Mouse (Mus musculus) CH12.LX (cell line): ENCODE results near the gene H1foo. TPM values are rescaled to one million over a fixed set of nuclear protein-coding genes. Genes with fewer than 3 reads are reported as not detected.
A peak's percentile ranks its signal among the peaks of the same experiment; 100 is the strongest.

Experiments used
- DNase-seq: peaks from one replicate; pipeline ENCODE4 v3.0.0-alpha.2; 2013; ENCODE audit errors: extremely low read depth
- H3K27ac ChIP-seq: 2 replicates; pipeline ENCODE4 v1.5.1; 2012; ENCODE audit warnings: low read depth, mild to moderate bottlenecking, control low read depth, moderate library complexity; ENCODE audit not compliant: insufficient read depth
- H3K27me3 ChIP-seq: replicated peaks from 2 replicates; pipeline ENCODE3; 2012; ENCODE audit warnings: inconsistent platforms
- H3K36me3 ChIP-seq, 2 experiments: replicated peaks in 1 of 2; 2 replicates each; pipeline versions ENCODE3 to v1.6.1; 2012; ENCODE audit warnings: inconsistent platforms in 1 of 2, low read length in 1 of 2, mild to moderate bottlenecking in 1 of 2, mixed read lengths in 1 of 2, moderate library complexity in 1 of 2; ENCODE audit not compliant: control insufficient read depth in 1 of 2, insufficient read depth in 1 of 2
- H3K4me1 ChIP-seq, 2 experiments: 2 replicates each; pipeline ENCODE4 v1.6.1; 2012; ENCODE audit warnings: inconsistent platforms in 1 of 2, moderate library complexity in 1 of 2; ENCODE audit not compliant: insufficient read depth in 2 of 2, control insufficient read depth in 1 of 2
- H3K4me2 ChIP-seq: 2 replicates; pipeline ENCODE4 v1.6.1; 2012; ENCODE audit warnings: low read depth, mild to moderate bottlenecking, control low read depth; ENCODE audit not compliant: poor library complexity, insufficient read depth, severe bottlenecking
- H3K4me3 ChIP-seq, 3 experiments: fragments of 150-350 bp in 1 of 3; sonication (generic) in 1 of 3; replicated peaks in 1 of 3; 2 replicates each; pipeline versions ENCODE3 to v1.5.1; 2011 to 2012; ENCODE audit warnings: low read depth in 2 of 3, low read length in 2 of 3, mild to moderate bottlenecking in 2 of 3, moderate library complexity in 2 of 3, control low read depth in 1 of 3, improper control_type of control experiment in 1 of 3, inconsistent platforms in 1 of 3, mixed read lengths in 1 of 3; ENCODE audit not compliant: poor library complexity in 1 of 3
- H3K79me2 ChIP-seq: replicated peaks from 2 replicates; pipeline ENCODE4 v1.6.1; 2012; ENCODE audit warnings: mild to moderate bottlenecking, moderate library complexity; ENCODE audit not compliant: control insufficient read depth, poor library complexity, insufficient read depth, severe bottlenecking; ENCODE audit errors: extremely low read depth
- H3K9ac ChIP-seq: 2 replicates; pipeline ENCODE4 v1.6.1; 2012; ENCODE audit warnings: low read depth, mild to moderate bottlenecking, control low read depth, moderate library complexity; ENCODE audit not compliant: insufficient read depth
- H3K9me3 ChIP-seq: replicated peaks from 2 replicates; pipeline ENCODE3; 2012; ENCODE audit warnings: low read length, inconsistent platforms, mixed read lengths
- BHLHE40 ChIP-seq: IDR thresholded peaks from 2 replicates; pipeline ENCODE4 v1.6.1; 2011; ENCODE audit warnings: mild to moderate bottlenecking, low read depth, low read length, improper control_type of control experiment
- CHD1 ChIP-seq: IDR thresholded peaks from 2 replicates; pipeline ENCODE4 v1.6.1; 2012; ENCODE audit warnings: low read depth, low read length, improper control_type of control experiment, inconsistent platforms
- CHD2 ChIP-seq: IDR thresholded peaks from 2 replicates; pipeline ENCODE4 v1.6.1; 2011; ENCODE audit warnings: low read length, improper control_type of control experiment
- ELF1 ChIP-seq: IDR thresholded peaks from 2 replicates; pipeline ENCODE4 v1.6.1; 2014; ENCODE audit warnings: low read depth, mild to moderate bottlenecking, inconsistent platforms, low read length, improper control_type of control experiment
- EP300 ChIP-seq: IDR thresholded peaks from 2 replicates; pipeline ENCODE4 v1.6.1; 2011; ENCODE audit warnings: low read length, improper control_type of control experiment
- ETS1 ChIP-seq: conservative IDR thresholded peaks from 2 replicates; pipeline ENCODE4 v1.6.1; 2012; ENCODE audit warnings: low read depth, mild to moderate bottlenecking, inconsistent platforms, low read length, improper control_type of control experiment, moderate library complexity
- IRF4 ChIP-seq: IDR thresholded peaks from 2 replicates; pipeline ENCODE4 v1.6.1; 2014; ENCODE audit warnings: low read depth, mild to moderate bottlenecking, inconsistent platforms, low read length, improper control_type of control experiment
- JUN ChIP-seq: IDR thresholded peaks from 2 replicates; pipeline ENCODE4 v1.6.1; 2011; ENCODE audit warnings: low read depth, mild to moderate bottlenecking, low read length, improper control_type of control experiment, moderate library complexity; ENCODE audit not compliant: insufficient read depth
- KAT2A ChIP-seq: IDR thresholded peaks from 2 replicates; pipeline ENCODE4 v1.6.1; 2012; ENCODE audit warnings: low read length, improper control_type of control experiment, inconsistent platforms; ENCODE audit not compliant: insufficient replicate concordance
- MAX ChIP-seq: IDR thresholded peaks from 2 replicates; pipeline ENCODE4 v1.6.1; 2011; ENCODE audit warnings: low read length, improper control_type of control experiment
- MEF2A ChIP-seq: IDR thresholded peaks from 2 replicates; pipeline ENCODE4 v1.6.1; 2014; ENCODE audit warnings: low read depth, mild to moderate bottlenecking, inconsistent platforms, low read length, improper control_type of control experiment, borderline replicate concordance
- MXI1 ChIP-seq: IDR thresholded peaks from 2 replicates; pipeline ENCODE4 v1.6.1; 2011; ENCODE audit warnings: mild to moderate bottlenecking, low read depth, low read length, improper control_type of control experiment
- MYC ChIP-seq: IDR thresholded peaks from 2 replicates; pipeline ENCODE4 v1.6.1; 2011; ENCODE audit warnings: low read depth, mild to moderate bottlenecking, improper control_type of control experiment, low read length
- NELFE ChIP-seq: IDR thresholded peaks from 2 replicates; pipeline ENCODE4 v1.6.1; 2011; ENCODE audit warnings: low read depth, low read length, improper control_type of control experiment
- NRF1 ChIP-seq: IDR thresholded peaks from 2 replicates; pipeline ENCODE4 v1.6.1; 2014; ENCODE audit warnings: low read depth, mild to moderate bottlenecking, inconsistent platforms, low read length, improper control_type of control experiment, moderate library complexity
- PAX5 ChIP-seq: IDR thresholded peaks from 2 replicates; pipeline ENCODE4 v1.6.1; 2012; ENCODE audit warnings: low read length, inconsistent platforms, mixed read lengths
- RAD21 ChIP-seq: IDR thresholded peaks from 2 replicates; pipeline ENCODE4 v1.6.1; 2011; ENCODE audit warnings: low read depth, mild to moderate bottlenecking, low read length, improper control_type of control experiment, moderate library complexity
- SIN3A ChIP-seq: IDR thresholded peaks from 2 replicates; pipeline ENCODE4 v1.6.1; 2012; ENCODE audit warnings: low read length, improper control_type of control experiment, inconsistent platforms
- TCF12 ChIP-seq: IDR thresholded peaks from 2 replicates; pipeline ENCODE4 v1.6.1; 2014; ENCODE audit warnings: low read depth, mild to moderate bottlenecking, inconsistent platforms, low read length, improper control_type of control experiment
- UBTF ChIP-seq: IDR thresholded peaks from 2 replicates; pipeline ENCODE4 v1.6.1; 2012; ENCODE audit warnings: low read depth, mild to moderate bottlenecking, inconsistent platforms, low read length, improper control_type of control experiment, moderate library complexity
- USF1 ChIP-seq: IDR thresholded peaks from 2 replicates; pipeline ENCODE4 v1.6.1; 2014; ENCODE audit warnings: low read depth, mild to moderate bottlenecking, inconsistent platforms, low read length, improper control_type of control experiment
- ZKSCAN1 ChIP-seq: IDR thresholded peaks from 2 replicates; pipeline ENCODE4 v1.6.1; 2012; ENCODE audit warnings: low read depth, inconsistent platforms, low read length, improper control_type of control experiment, borderline replicate concordance
- dilution Hi-C: fragments of 300-500 bp; cut with MboI; formaldehyde crosslinking; loops from 2 replicates; pipeline ENCODE4 v1.14.3; 2020; ENCODE audit warnings: low sequenced_read_pairs; ENCODE audit not compliant: extremely low pct_unique_long_range_greater_than_20kb, extremely low pct_ligation_motif_present
- in situ Hi-C: fragments of 300-500 bp; cut with MboI; formaldehyde crosslinking; loops from 3 replicates; pipeline ENCODE4 v1.14.3; 2019; ENCODE audit warnings: low sequenced_read_pairs, low pct_ligation_motif_present, low pct_unique_long_range_greater_than_20kb, mixed read lengths
- polyA plus RNA-seq: library from polyadenylated mRNA; unstranded; fragments of >175 nt; gene quantifications from 2 replicates; pipeline ENCODE4 v1.2.1, GENCODE M21; 2012; ENCODE audit warnings: low read depth; ENCODE audit not compliant: insufficient read length
- total RNA-seq, 2 experiments: library from RNA; depleted of rRNA; stranded (reverse); fragments of 300-350 nt in 1 of 2; fragments of >200 nt in 1 of 2; gene quantifications; 2 replicates each; pipeline ENCODE4 v1.2.3; 2012 to 2014

Gene H1foo
- total and polyA plus RNA-seq, 3 experiments = 0.77 to 1.0 (median 0.89) TPM

DNA sequence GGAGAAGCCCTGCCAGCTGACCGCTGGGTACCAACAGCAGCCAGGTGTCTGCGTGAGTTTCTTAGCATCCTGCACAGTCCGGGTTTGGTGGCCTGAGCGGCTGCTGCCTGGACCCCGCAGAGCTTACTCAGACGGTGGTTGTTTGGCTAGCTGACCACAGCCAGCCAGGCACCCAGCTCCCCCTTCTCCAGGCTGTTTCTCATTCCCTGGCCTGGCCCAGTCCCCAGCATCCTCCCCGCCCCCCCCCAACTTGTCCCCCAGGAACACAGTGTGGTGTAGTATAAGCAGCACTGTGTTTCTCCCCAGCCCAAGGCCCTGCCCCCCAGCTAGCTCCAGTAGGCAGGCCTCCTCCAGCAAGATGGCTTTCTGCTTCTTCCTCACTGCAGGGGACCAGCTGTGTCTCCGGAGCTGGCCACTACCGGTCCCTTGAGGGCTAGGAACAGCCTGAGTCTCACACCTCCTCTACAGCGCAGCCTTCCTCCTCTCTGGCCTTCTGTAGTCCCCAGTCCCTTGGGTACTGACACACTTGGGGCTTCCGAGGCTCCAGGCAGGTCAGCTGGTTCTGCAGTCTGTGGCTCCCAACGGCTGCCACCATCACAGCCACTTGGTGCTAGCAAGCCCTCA is 41.8 kb downstream of the H1foo start:
- dilution Hi-C loops = no loop called here
- peaks cover 48 to 92% of the 10 kb centered on the region in 2 experiments for H3K4me1 ChIP-seq
- H3K4me3 ChIP-seq = peak overlapping the region in 1 of 3 experiments; percentile 8
- H3K79me2 ChIP-seq = peaks cover 40% of the 10 kb centered on the region
- no peaks in the 10 kb centered on the region for H3K27me3 ChIP-seq
- peak; percentile 65 for DNase-seq
- peak; percentile 57; the same call in 1 of the 2 replicates for TF ChIP-seq IRF4
- no peak for TF ChIP-seq ZKSCAN1
- TF ChIP-seq CHD2 = peak; percentile 67; the same call in 1 of the 2 replicates
- TF ChIP-seq KAT2A = 0 out of 2 replicates have a peak, but pooled peaks have one; percentile 37
- peak; percentile 68 for TF ChIP-seq BHLHE40
- peak; percentile 24; the same call in 1 of the 2 replicates for TF ChIP-seq MAX
- TF ChIP-seq NELFE = no peak
- TF ChIP-seq ELF1 = peak; percentile 15; the same call in 1 of the 2 replicates
- TF ChIP-seq RAD21 = no peak
- peak; percentile 90 for TF ChIP-seq ETS1
- peak; percentile 54 for TF ChIP-seq EP300
- TF ChIP-seq TCF12 = peak; percentile 86
- 0 out of 2 replicates have a peak, but pooled peaks have one; percentile 11 for TF ChIP-seq NRF1
- TF ChIP-seq, all 38 proteins: peak for 10
- H3K4me2 ChIP-seq = peak overlapping the region; percentile 71
- peak overlapping the region; percentile 27 for H3K9ac ChIP-seq
- no peaks in the 10 kb centered on the region for H3K9me3 ChIP-seq
- in situ Hi-C loops = no loop called here
- H3K27ac ChIP-seq = peak overlapping the region; percentile 97
- peaks cover 0 to 11% of the 10 kb centered on the region in 2 experiments for H3K36me3 ChIP-seq

DNA sequence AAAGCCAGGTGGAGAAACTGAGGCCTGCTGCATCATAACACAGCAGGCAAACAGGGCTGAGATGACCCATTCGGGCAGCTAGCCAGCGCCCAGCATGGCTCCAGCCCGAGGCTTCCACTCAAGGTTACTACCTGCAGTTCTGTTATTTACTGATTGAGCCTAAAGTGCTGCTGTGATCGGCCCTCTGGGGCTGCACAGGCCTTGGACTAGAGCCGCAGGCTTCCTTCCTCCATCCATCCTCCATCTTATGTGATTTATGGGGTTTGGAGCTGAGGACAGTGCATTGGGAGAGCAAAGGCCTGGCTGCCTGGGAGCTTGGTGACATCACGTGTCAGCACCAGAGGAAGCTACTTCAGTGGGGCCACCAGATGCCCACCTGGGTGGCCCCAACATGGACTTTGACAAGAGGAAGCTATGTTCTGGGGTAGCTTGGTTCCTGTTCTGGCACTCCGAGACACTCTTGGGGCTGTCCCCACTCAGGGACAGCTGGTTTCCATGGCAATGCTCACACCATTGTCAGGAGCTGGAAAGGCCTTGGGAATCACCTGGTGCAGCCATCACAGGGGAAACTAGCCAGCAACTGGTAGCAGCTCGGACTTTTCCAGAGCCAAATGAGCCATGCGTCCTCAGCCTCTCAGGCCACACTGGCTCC is 42.5 kb downstream of the H1foo start:
- Histone ChIP-seq H3K4me1 (peaks cover 48 to 94% of the 10 kb centered on the region in 2 experiments), H3K27me3 (no peaks in the 10 kb centered on the region), H3K79me2 (peaks cover 43% of the 10 kb centered on the region), H3K4me2 (peak overlapping the region; percentile 71), H3K9me3 (no peaks in the 10 kb centered on the region), H3K4me3 (peak overlapping the region in 1 of 3 experiments; percentile 8), H3K36me3 (peaks cover 0 to 11% of the 10 kb centered on the region in 2 experiments), H3K27ac (peak overlapping the region; percentile 97), H3K9ac (peak overlapping the region; percentile 27)
- peak; percentile 82 for DNase-seq
- dilution Hi-C loops = no loop called here
- TF ChIP-seq IRF4 (peak; percentile 68), KAT2A (no peak), EP300 (peak; percentile 84), UBTF (peak; percentile 30; the same call in 1 of the 2 replicates), JUN (no peak), CHD1 (0 out of 2 replicates have a peak, but pooled peaks have one; percentile 55), TCF12 (peak; percentile 95), MEF2A (peak; percentile 78; the same call in 1 of the 2 replicates), PAX5 (no peak), BHLHE40 (peak; percentile 92), ZKSCAN1 (no peak), ETS1 (peak; percentile 87), MYC (0 out of 2 replicates have a peak, but pooled peaks have one; percentile 19), MXI1 (peak; percentile 79), USF1 (peak; percentile 41; the same call in 1 of the 2 replicates), ELF1 (peak; percentile 46; the same call in 1 of the 2 replicates), SIN3A (peak; percentile 86), NELFE (no peak)
- TF ChIP-seq, all 38 proteins: peak for 13
- in situ Hi-C loops = no loop called here
